Mouse (Mus musculus) heart, embryonic 13.5 days (tissue): ENCODE measurements around the gene Dock3. TPM values are rescaled to one million over a fixed set of nuclear protein-coding genes. Genes with fewer than 3 reads are reported as not detected.

Source experiments
- ATAC-seq: fragments of 200-750 bp; cut with Nextera tagmentation; 2 replicates; pipeline ENCODE4 v1.8.0; 2017; ENCODE audit warnings: moderate TSS enrichment; ENCODE audit not compliant: insufficient number of reproducible peaks, low FRiP score, low TSS enrichment; ENCODE audit errors: extremely low read depth
- H3K27ac ChIP-seq: fragments of 300-500 bp; sonication (generic); replicated peaks from 2 replicates; pipeline ENCODE4 v1.5.1; 2015; ENCODE audit warnings: moderate library complexity, mild to moderate bottlenecking, inconsistent platforms
- H3K27me3 ChIP-seq: fragments of 300-500 bp; sonication (generic); replicated peaks from 2 replicates; pipeline ENCODE4 v1.6.1; 2015; ENCODE audit warnings: mild to moderate bottlenecking, inconsistent platforms
- H3K36me3 ChIP-seq: fragments of 300-500 bp; sonication (generic); 2 replicates; pipeline ENCODE4 v1.6.1; 2015; ENCODE audit warnings: mild to moderate bottlenecking, inconsistent platforms
- H3K4me1 ChIP-seq: fragments of 300-500 bp; sonication (generic); 2 replicates; pipeline ENCODE4 v1.6.1; 2015; ENCODE audit warnings: inconsistent platforms
- H3K4me2 ChIP-seq: fragments of 300-500 bp; sonication (generic); 2 replicates; pipeline ENCODE4 v1.6.1; 2015; ENCODE audit warnings: inconsistent platforms, mild to moderate bottlenecking, moderate library complexity
- H3K4me3 ChIP-seq: fragments of 300-500 bp; sonication (generic); 2 replicates; pipeline ENCODE4 v1.5.1; 2015; ENCODE audit warnings: moderate library complexity, mild to moderate bottlenecking, inconsistent platforms
- H3K9ac ChIP-seq: fragments of 300-500 bp; sonication (generic); 2 replicates; pipeline ENCODE4 v1.6.1; 2015; ENCODE audit warnings: inconsistent platforms, mild to moderate bottlenecking, moderate library complexity
- H3K9me3 ChIP-seq: fragments of 300-500 bp; sonication (generic); 2 replicates; pipeline ENCODE4 v1.6.1; 2016; ENCODE audit warnings: inconsistent platforms
- WGBS: fragments of 180-500 bp; shearing (Covaris S2); methylation state at CpG from one replicate; pipeline ENCODE4 v1.1.7; 2015; ENCODE audit warnings: mixed read lengths; 5-methylcytosine and 5-hydroxymethylcytosine counted together
- polyA plus RNA-seq: library from polyadenylated mRNA; unstranded; fragments of >200 nt; fragmentation: Nextera tagmentation; extraction: Ambion mirVana; gene quantifications from 2 replicates; pipeline ENCODE4 v1.2.1, GENCODE M21; 2015

The Dock3 gene
- polyA plus RNA-seq, 1 experiment from 2014 or later: 0.29 TPM

- H3K36me3 ChIP-seq: no peaks in the 10 kb centered on the region
- H3K9me3 ChIP-seq: no peaks in the 10 kb centered on the region
- H3K4me1 ChIP-seq: peaks cover 17% of the 10 kb centered on the region
- no peak overlapping the region for H3K27ac ChIP-seq
- H3K4me2 ChIP-seq: no peak overlapping the region
- H3K27me3 ChIP-seq: no peaks in the 10 kb centered on the region
- no peak overlapping the region for H3K4me3 ChIP-seq
- no peak for ATAC-seq
- no peak overlapping the region for H3K9ac ChIP-seq
- WGBS: 65% methylated on average over 7 of the region's 7 CpGs
Measured at GRCm38 (mm10) chr9:107271177-107271938, 39.6 kb upstream of the Dock3 start.

- Histone ChIP-seq H3K4me1 (peaks cover 17% of the 10 kb centered on the region), H3K4me3 (no peak overlapping the region), H3K4me2 (no peak overlapping the region), H3K27ac (no peak overlapping the region), H3K27me3 (0 out of 2 replicates have a peak, but pooled peaks cover 3% of the 10 kb centered on the region), H3K9me3 (no peaks in the 10 kb centered on the region), H3K36me3 (no peaks in the 10 kb centered on the region), H3K9ac (no peak overlapping the region)
- 89% methylated on average over 1 of the region's 1 CpGs for WGBS
- no peak for ATAC-seq
Measured at GRCm38 (mm10) chr9:107269772-107270171, 38.1 kb upstream of the Dock3 start.

- ATAC-seq: no peak
- no peak overlapping the region for H3K27ac ChIP-seq
- H3K4me3 ChIP-seq: no peak overlapping the region
- H3K36me3 ChIP-seq: no peaks in the 10 kb centered on the region
- no peaks in the 10 kb centered on the region for H3K9me3 ChIP-seq
- H3K4me1 ChIP-seq: peaks cover 17% of the 10 kb centered on the region
- peaks cover 11% of the 10 kb centered on the region for H3K27me3 ChIP-seq
- WGBS: 33% methylated on average over 4 of the region's 4 CpGs
- no peak overlapping the region for H3K9ac ChIP-seq
- no peak overlapping the region for H3K4me2 ChIP-seq
Measured at GRCm38 (mm10) chr9:107267721-107268402, 36.2 kb upstream of the Dock3 start.

- peaks cover 10% of the 10 kb centered on the region for H3K4me1 ChIP-seq
- no peak overlapping the region for H3K9ac ChIP-seq
- WGBS: 32% methylated on average over 1 of the region's 1 CpGs
- no peak for ATAC-seq
- no peaks in the 10 kb centered on the region for H3K9me3 ChIP-seq
- peaks cover 11% of the 10 kb centered on the region for H3K27me3 ChIP-seq
- H3K4me2 ChIP-seq: no peak overlapping the region
- no peak overlapping the region for H3K4me3 ChIP-seq
- H3K27ac ChIP-seq: no peak overlapping the region
- no peaks in the 10 kb centered on the region for H3K36me3 ChIP-seq
Measured at GRCm38 (mm10) chr9:107267028-107267427, 35.3 kb upstream of the Dock3 start.

- WGBS: 62% methylated on average over 3 of the region's 3 CpGs
- Histone ChIP-seq H3K4me3 (no peak overlapping the region), H3K27me3 (peaks cover 11% of the 10 kb centered on the region), H3K4me1 (peaks cover 11% of the 10 kb centered on the region), H3K9me3 (no peaks in the 10 kb centered on the region), H3K27ac (no peak overlapping the region), H3K36me3 (no peaks in the 10 kb centered on the region), H3K9ac (no peak overlapping the region), H3K4me2 (no peak overlapping the region)
- no peak for ATAC-seq
Measured at GRCm38 (mm10) chr9:107264731-107265130, 33.0 kb upstream of the Dock3 start.

- H3K9me3 ChIP-seq: no peaks in the 10 kb centered on the region
- peaks cover 11% of the 10 kb centered on the region for H3K27me3 ChIP-seq
- no peak overlapping the region for H3K27ac ChIP-seq
- ATAC-seq: no peak
- no peak overlapping the region for H3K9ac ChIP-seq
- no peak overlapping the region for H3K4me3 ChIP-seq
- whole genome bisulfite sequencing: 86% methylated on average over 5 of the region's 5 CpGs
- no peaks in the 10 kb centered on the region for H3K36me3 ChIP-seq
- no peak overlapping the region for H3K4me2 ChIP-seq
- peaks cover 19% of the 10 kb centered on the region for H3K4me1 ChIP-seq
Measured at GRCm38 (mm10) chr9:107263912-107264311, 32.2 kb upstream of the Dock3 start.

GRCm38 (mm10) chr9:107262375-107262774, 30.7 kb upstream of the Dock3 start:
- H3K36me3 ChIP-seq: no peaks in the 10 kb centered on the region
- no peak overlapping the region for H3K4me3 ChIP-seq
- H3K9me3 ChIP-seq: no peaks in the 10 kb centered on the region
- WGBS: 68% methylated on average over 7 of the region's 7 CpGs
- H3K4me1 ChIP-seq: peaks cover 20% of the 10 kb centered on the region
- H3K9ac ChIP-seq: no peak overlapping the region
- peaks cover 11% of the 10 kb centered on the region for H3K27me3 ChIP-seq
- ATAC-seq: no peak
- H3K27ac ChIP-seq: no peak overlapping the region
- no peak overlapping the region for H3K4me2 ChIP-seq

- WGBS: 64% methylated on average over 6 of the region's 6 CpGs
- no peak overlapping the region for H3K4me3 ChIP-seq
Measured at GRCm38 (mm10) chr9:107261792-107262191, 30.1 kb upstream of the Dock3 start.

GRCm38 (mm10) chr9:107260836-107261235, 29.1 kb upstream of the Dock3 start:
- ATAC-seq: no peak
- Histone ChIP-seq H3K9me3 (no peaks in the 10 kb centered on the region), H3K27me3 (peaks cover 9% of the 10 kb centered on the region), H3K4me2 (no peak overlapping the region), H3K4me1 (peaks cover 20% of the 10 kb centered on the region), H3K36me3 (no peaks in the 10 kb centered on the region), H3K27ac (no peak overlapping the region), H3K9ac (peak overlapping the region; percentile 33; the same call in 1 of the 2 replicates), H3K4me3 (no peak overlapping the region)
- WGBS: 64% methylated on average over 8 of the region's 8 CpGs

More at GRCm38 (mm10) chr9:107261792-107262191, 30.1 kb upstream of the Dock3 start:
- H3K27ac ChIP-seq: no peak overlapping the region
- H3K4me2 ChIP-seq: no peak overlapping the region
- peaks cover 20% of the 10 kb centered on the region for H3K4me1 ChIP-seq
- H3K27me3 ChIP-seq: peaks cover 11% of the 10 kb centered on the region
- no peaks in the 10 kb centered on the region for H3K36me3 ChIP-seq
- ATAC-seq: no peak
- H3K9me3 ChIP-seq: no peaks in the 10 kb centered on the region
- H3K9ac ChIP-seq: no peak overlapping the region

- ATAC-seq: no peak
- H3K4me1 ChIP-seq: peaks cover 20% of the 10 kb centered on the region
- no peaks in the 10 kb centered on the region for H3K9me3 ChIP-seq
- peak overlapping the region; percentile 33; the same call in 1 of the 2 replicates for H3K9ac ChIP-seq
- H3K27me3 ChIP-seq: peaks cover 8% of the 10 kb centered on the region
- 69% methylated on average over 2 of the region's 2 CpGs for WGBS
- H3K36me3 ChIP-seq: no peaks in the 10 kb centered on the region
- no peak overlapping the region for H3K4me3 ChIP-seq
- H3K27ac ChIP-seq: no peak overlapping the region
- H3K4me2 ChIP-seq: no peak overlapping the region
Measured at GRCm38 (mm10) chr9:107260429-107260828, 28.7 kb upstream of the Dock3 start.

- Histone ChIP-seq H3K27me3 (peaks cover 8% of the 10 kb centered on the region), H3K9me3 (no peaks in the 10 kb centered on the region), H3K4me2 (peak overlapping the region; percentile 48), H3K27ac (peak overlapping the region; percentile 77), H3K9ac (peak overlapping the region; percentile 41; the same call in 1 of the 2 replicates), H3K4me1 (peaks cover 29% of the 10 kb centered on the region), H3K36me3 (no peaks in the 10 kb centered on the region), H3K4me3 (no peak overlapping the region)
- WGBS: 12% methylated on average over 6 of the region's 6 CpGs
- no peak for ATAC-seq
Measured at GRCm38 (mm10) chr9:107259571-107259970, 27.9 kb upstream of the Dock3 start.
